Mouse (Mus musculus) mouse trophoblast stem cell (cell line): ENCODE measurements at regions not wholly inside any gene's neighbourhood (a gene's known extent, or its start where the extent isn't known, plus 50 kb on each side); places are given as distances from the start of the nearest gene placed in this dataset.

Experiments
- in situ Hi-C, 2 experiments: fragments of 300-500 bp; cut with MseI, MboI; formaldehyde crosslinking; loops; 2 replicates in 1 of 2; 3 replicates in 1 of 2; pipeline ENCODE4 v1.15.1; 2025

GRCm38 (mm10) chr16:29987999-29988398 is 76.2 kb upstream of the Hes1 start:
- in situ Hi-C loops: no loop called here

GRCm38 (mm10) chr16:29989308-29989707 is 74.9 kb upstream of the Hes1 start:
- in situ Hi-C loops: no loop called here

- in situ Hi-C loops: no loop called here
Measured at GRCm38 (mm10) chr16:29990393-29990792, 73.8 kb upstream of the Hes1 start.

GRCm38 (mm10) chr16:29990795-29991587 is 73.2 kb upstream of the Hes1 start:
- in situ Hi-C loops: no loop called here

- in situ Hi-C loops: no loop called here
Measured at GRCm38 (mm10) chr16:29991876-29992380, 72.3 kb upstream of the Hes1 start.

DNA sequence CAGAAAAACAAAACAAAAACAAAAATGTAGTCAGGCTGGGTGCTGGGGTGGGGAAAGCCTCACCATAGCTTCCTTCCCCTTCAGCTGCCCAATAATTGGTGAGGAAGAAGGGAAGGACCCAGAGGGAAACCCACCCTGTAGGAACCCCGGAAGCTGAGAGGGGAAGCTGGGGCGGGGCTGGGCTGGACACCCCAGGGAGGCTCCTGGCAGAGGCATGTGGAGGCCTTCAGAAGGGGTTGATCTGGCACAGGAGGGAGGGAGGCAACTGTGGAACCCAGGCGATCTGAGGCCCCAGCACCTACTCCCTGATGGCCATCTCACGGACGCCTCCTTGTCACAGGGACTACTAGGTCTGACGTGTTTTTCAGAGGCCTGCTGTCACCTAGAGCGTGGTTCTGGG is 71.1 kb upstream of the Hes1 start:
- in situ Hi-C loops: no loop called here

GRCm38 (mm10) chr16:29993535-29993934 is 70.6 kb upstream of the Hes1 start:
- in situ Hi-C loops: no loop called here

DNA sequence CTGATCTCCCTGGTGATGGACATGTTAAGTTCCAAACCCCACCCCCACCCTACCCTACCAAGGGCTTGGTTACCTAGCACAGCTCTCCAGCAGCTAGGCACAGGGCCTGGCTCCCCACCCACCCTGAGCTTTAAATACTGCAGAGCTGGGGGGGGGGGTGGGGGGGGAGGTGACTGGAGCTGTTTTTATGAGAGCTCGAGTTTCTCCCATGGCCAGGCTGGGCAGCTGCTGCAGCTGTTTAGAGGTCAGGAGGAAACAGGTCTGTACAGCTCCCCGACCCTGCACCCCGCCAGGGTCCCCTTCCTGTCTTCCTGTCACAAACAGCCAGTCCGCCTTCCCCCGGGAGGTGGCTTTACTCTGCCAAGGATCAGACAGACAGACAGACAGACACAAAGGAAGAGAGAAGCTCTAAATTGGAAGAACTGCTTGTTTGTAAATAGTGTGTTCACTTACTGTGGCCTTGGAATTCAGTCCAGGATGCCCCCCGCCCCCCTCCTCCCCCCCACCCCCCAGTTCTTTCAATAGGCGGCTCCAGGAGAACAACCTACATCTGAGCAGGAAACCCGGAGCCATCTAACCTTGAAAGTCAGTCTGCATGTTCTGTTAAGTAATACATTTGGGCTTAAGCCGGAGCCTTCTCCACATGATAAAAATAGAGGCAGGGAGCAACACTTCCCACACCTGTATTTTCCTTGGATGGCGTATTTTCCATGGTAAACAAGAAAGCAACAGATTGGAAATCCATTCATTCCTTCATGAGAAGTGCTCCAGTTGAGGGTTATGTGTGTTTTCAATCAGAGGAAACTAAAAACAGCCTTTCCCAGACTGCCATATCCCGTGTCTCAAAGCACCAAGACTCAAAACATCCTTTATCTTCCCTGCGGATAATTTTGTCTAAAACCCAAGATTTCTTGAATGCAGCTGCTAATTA is 67.8 kb upstream of the Hes1 start:
- in situ Hi-C loops: no loop called here

GRCm38 (mm10) chr16:30000166-30000565 is 64.0 kb upstream of the Hes1 start:
- in situ Hi-C loops: no loop called here

- in situ Hi-C loops: no loop called here
Measured at GRCm38 (mm10) chr16:30005124-30005523, 59.1 kb upstream of the Hes1 start.

DNA sequence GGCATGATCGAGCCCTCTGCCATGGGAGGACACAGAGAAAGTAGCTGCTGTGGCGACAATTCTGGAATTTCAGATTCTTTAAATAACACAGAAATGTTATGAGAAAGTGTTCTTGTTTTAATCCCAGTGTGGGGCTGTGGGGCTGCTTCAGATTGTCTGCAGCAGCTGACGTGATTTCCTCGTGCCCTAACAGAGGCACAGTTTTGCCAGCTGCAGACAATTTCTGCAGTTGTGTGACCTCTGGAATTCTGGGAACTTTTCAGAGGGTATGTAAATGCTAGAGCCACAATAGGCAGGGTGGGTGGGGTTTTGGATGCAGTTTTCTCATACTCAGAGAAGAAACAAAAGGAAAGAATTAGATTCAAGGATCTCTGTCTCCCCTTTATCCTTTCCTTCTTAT is 57.4 kb upstream of the Hes1 start:
- in situ Hi-C loops: no loop called here

DNA sequence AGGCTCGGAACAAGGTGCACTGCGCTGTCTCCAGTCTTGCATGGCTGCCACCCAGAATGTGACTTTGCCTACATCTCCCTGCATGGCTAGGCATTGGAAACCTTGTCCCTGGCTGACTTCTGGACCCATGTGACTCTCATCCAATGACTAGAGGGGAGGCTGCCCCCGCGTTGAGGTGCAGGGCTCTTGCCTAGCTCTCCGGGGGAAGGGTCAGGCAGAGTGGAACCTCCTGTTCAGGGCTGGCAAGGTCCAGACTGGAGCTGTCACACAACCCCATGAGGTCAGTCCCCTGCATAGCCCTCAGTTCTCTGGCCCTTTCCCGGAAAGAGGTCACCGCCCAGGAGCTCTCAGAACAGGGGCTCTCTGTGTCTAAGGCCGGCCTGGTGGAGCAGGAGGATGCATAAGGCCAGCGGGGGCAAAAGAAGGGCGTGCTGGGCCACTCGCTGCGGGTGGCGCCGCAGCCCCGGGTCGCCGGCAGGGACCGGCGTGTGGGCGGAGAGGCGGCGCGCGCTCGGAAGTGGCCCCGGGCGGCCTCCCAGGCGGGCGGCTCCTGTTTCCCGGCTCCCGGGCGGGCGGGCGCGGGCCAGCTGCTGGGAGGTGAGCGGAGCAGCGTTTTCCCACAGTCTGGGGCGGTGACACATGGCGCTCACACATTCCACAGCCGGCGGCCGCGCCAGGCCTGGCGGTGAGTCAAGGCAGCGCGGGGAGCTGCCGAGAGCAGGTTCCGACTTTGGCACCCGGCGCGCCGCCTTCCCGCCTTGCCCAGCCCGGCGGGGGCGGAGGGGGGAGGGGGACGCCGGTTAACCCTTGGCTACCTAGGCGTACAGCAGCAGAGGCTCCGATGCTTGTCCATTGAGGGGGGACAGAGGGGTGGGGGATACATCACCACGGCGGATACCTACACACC is 55.5 kb upstream of the Hes1 start:
- in situ Hi-C loops: no loop called here

GRCm38 (mm10) chr16:30009521-30010186 is 54.5 kb upstream of the Hes1 start:
- in situ Hi-C loops: no loop called here

- in situ Hi-C loops: no loop called here
Measured at GRCm38 (mm10) chr16:30013123-30013522, 51.1 kb upstream of the Hes1 start.

DNA sequence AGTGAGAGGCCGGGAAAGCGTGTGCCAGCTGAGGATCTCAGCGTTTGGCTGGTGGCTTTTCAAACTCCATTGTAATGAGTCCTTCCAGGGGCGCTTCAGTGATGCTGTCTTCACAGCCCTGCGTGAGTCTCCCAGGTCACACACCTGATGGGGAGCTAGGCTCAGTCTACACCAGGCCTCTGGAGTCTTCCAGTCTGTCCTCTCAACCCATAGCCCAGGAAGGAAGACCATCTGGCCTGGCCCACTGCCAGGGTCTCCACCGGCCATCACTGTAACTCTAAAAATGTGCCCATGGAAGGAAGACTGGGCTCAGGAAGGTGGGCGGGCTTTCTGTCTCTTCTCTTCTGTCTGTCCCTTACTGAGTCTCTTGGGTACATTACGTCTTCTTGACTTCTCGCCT is 50.2 kb upstream of the Hes1 start:
- in situ Hi-C loops: no loop called here
